Mouse (Mus musculus): ENCODE data around the gene Pdk1.
A peak's percentile ranks its signal among the peaks of the same experiment; 100 is the strongest.
"Not testable (repeated sequence)": the region's sequence is repeated elsewhere in the genome, so short reads cannot be mapped to it uniquely, and the experiment has no call there.

Pdk1 gene

DNA sequence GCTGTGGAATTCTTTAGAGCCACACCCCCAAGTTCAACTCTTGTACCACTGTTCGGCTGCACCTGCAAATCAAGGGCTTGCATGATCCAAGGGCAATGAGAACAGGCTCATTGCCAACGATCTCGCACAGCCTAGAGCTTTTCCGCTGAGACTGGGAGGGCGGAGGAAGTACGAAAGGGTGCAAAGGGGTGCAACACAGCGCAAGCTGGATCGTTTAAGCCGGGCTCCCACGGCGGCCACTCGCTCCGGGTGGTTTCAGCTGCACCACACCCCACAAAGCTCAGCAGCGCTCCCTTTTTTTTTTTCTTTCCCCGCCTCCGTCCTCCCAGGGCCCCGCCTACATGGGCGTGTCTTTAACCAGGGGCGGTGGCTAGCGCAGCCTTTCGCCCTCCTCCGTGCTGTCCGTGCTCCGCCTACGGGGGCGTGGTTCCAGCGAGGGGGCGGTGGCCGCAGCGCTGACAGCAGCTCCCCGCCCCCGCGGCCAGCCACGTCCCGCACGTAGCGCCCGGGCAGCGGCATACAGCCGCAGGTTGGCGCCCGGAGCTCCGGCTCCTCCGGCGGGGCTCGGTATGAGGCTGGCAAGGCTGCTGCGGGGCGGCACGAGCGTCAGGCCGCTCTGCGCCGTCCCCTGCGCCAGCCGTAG is at the start of gene Pdk1:
TSS of gene Pdk1 (plus strand) at position 424 of the 643 bp plus-strand sequence.
- peak; percentile 97 for DNase-seq (ENCODE audit: low read depth, low spot score)

DNA sequence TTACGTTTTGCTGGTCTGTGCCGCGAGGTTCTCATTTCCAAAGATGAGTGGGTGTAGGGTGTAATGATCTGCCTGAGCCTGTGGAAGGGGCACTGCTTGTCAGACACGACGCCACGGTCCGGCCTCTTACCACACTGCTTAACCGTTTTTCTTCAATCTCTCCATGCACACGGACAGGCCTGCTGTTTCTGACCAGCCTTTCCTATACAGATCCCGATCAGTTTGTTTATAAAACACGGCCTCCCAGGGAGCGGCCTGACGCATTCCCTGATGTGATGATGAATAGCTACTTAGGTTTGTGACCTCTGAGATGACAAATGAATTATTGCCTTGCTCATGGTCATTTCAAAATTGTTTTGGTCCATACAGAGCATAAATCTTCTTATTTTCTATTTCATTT is 48.9 kb upstream of the Pdk1 start:
- DNase-seq (ENCODE audit: low read depth, low spot score) = no peak

DNA sequence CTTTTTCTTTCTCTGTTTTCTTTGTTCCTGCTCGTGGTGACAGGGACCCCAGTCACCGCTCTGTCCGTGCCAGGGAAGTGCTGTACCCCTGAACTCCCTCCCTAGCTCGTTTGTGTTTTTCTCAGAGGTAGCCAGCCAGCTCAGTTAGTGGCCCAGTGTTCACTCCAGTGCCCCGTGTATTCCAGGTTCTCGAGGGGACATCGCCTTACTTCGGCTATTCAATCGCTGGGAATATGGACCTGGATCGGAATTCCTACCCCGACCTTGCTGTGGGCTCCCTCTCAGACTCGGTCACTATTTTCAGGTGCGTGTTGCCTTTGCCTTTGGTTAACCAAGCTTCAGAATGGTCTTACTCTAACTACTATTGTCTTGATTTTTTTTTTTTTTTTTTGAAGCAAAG is 45.3 kb upstream of the Pdk1 start:
- no peak for DNase-seq (ENCODE audit: low read depth, low spot score)

DNA sequence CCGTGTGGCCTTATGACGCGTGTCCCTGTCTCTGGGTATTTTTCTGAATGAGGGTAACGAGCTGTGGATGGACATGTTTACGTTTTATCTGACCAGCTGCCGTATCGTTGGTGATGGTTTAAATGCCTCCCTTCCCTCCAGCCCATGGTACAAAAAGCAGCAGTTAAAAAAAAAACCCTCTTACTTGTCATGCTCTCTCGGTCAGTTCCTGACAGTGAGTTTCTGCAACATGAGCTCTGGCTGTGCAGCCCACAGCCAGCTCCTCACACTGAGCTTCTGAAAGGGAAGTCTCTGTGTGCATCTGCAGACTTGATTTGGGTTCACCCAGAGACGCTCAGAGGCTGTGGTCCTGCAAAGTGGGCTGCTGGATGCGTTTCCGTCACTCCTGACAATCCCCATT is 44.1 kb upstream of the Pdk1 start:
- no peak for DNase-seq (ENCODE audit: low read depth, low spot score)

DNA sequence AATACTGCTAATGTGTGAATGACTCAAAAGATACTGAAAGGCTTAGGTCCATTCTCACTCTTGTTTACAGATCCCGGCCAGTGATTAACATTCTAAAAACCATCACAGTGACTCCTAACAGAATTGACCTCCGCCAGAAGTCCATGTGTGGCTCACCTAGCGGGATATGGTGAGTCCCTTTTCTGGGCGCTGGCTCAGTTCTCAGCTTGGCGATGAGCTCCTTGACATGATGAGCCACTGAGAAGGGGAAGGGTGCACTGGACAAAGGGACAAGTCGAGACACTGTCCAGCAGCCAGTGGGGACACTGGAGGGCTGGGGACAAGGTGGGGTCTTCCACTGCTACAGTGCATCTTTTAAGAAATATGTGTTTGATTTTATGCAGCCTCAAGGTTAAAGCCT is 39.4 kb upstream of the Pdk1 start:
- no peak for DNase-seq (ENCODE audit: low read depth, low spot score)

DNA sequence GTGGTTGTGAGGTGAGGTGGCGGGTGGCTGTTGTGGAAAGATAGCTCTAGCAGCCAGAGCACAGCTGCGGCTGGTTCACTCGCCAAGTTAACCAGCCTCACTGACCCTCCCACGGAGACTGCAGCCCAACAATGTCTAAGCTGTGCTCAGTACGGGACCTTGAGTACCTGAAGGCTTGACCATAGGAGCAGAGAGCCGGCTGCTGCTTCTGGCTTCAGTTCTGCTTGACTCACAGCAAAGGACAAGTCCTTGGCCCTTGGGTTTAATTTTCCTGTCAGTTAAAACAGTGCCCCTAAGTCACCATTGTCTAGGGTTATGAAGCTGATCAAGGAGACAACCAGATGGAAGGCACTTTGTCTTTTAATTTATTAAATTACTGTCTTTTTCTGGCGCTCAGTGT is 38.7 kb upstream of the Pdk1 start:
- DNase-seq (ENCODE audit: low read depth, low spot score) = no peak

DNA sequence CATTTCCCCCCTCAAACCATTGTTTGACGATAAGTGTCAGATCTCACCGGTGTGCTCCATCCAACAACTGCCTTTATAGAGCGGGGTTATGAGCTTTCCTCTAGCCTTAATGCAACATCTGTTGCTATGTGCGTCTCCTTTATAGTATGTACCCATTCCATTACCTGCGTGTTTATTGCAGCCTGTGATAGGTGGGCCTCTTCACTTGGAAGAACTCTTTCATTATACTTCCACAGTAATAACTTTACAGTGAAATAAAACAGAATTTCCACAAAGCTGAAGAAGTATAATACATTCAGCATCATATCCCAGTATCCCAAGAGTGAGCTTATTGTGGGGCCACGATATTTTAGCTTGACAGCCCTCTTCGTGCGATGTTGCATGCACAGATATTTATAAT is 37.5 kb upstream of the Pdk1 start:
- no peak for DNase-seq (ENCODE audit: low read depth, low spot score)

DNA sequence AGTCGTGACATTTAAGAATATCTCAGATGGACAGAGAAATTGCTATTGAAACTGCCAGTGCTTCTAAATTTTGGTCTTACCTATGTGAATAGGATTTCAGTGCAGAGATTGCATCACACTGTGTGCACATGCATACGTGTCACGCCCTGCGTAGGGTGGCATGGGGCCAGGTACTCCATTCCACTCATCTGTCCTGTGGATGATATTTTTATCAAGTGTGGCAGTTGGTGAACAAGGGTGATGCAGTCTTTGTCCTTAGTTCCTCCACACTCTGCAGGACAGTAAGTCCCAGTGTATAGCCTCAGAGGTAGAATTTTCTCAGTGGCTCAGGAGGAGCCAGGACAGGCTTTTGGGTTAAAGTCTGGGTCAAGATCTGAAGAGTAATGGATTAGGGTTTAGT is 36.8 kb upstream of the Pdk1 start:
- no peak for DNase-seq (ENCODE audit: low read depth, low spot score)

DNA sequence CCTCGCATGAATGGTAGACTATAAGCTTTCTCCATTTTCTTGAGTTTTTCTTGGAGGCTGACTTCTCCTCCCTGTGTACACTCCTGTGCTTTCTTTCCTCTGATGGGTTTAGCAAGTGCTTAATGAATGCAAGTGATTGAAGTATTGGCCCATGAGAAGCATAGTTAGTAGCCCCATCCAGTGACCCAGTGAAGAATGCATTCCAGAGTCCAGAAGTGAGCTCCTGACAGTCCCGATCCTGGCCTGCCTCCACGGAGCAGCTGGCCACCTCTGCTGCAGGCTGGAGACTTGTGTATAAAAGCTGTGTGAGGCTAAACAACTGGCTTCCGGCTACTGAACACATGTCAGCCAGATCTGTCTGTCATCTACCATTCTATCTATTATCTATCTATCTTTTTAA is 35.8 kb upstream of the Pdk1 start:
- no peak for DNase-seq (ENCODE audit: low read depth, low spot score)

DNA sequence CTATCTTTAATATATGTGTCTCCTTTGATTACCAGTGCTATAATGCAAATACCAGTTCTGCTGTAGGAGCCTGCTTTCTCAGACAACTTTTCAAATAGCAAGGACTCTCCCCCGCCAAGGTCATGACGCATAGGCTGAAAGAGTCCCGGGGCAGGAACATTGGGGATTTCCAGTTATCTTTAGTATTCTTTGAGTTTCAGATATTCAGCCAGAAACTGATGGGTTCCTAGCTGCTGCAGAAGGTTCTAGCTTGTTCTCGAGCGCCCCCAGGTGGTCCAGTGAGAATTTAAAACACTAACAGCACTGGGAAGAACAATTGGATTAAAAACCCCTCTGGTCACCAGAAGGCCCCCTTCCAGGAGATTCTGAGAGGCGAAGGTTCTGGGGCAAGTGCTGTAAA is 35.2 kb upstream of the Pdk1 start:
- DNase-seq (ENCODE audit: low read depth, low spot score) = peak; percentile 71

DNA sequence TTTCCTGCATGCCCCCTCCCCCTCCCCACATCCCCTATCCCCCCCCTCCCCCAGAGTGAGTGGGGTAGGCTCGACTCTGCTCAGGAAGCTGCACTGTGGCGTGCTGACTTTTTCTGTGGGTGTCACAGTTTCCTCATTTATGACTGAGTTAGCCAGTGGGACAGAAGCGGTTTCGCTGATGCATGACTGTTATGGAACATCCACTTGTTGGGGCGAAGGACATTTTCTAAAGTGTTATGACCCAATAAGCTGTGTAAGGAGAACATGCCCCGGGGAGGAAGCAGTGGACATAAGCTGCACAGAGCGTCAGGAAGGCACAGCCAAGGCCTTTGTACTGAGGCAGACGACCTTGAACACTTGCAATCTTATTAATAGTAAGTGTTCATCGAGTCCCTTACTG is 29.7 kb upstream of the Pdk1 start:
- DNase-seq (ENCODE audit: low read depth, low spot score) = no peak

DNA sequence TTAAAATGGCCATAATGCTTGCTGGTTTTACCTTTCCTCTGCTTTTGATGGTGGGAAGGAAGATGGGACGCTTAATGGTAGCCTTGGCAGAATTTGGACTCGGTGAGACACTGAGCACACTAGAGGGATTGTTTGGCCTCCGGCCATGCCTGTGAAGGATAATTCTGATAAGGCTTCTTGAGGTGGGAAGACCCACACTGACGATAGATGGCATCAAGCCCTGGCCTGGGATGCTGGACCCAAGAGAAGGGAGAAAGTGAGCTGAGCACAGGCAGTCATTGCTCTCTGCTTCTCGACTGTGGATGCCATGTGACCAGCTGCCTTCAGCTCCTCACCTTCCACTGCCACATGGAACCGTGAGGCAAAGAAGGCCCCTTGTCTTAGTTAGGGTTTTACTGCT is 28.1 kb upstream of the Pdk1 start:
- no peak for DNase-seq (ENCODE audit: low read depth, low spot score)

DNA sequence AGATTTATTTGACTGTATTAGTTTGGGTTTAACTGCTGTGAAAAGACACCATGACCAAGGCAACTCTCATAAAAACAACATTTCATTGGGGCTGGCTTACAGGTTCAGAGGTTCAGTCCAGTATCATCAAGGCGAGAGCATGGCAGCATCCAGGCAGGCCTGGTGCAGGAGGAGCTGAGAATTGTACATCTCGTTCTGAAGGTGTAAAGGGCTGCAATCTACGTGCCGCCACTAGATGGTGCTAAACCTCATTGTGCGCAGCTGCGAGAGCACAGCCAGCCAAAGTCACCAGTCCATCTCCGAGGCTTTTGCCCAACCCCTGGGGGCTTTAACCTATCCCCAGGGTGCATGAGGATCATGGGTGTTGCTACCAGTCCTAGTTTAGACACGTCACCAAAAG is 20.9 kb upstream of the Pdk1 start:
- not testable (repeated sequence) for DNase-seq (ENCODE audit: low read depth, low spot score)

DNA sequence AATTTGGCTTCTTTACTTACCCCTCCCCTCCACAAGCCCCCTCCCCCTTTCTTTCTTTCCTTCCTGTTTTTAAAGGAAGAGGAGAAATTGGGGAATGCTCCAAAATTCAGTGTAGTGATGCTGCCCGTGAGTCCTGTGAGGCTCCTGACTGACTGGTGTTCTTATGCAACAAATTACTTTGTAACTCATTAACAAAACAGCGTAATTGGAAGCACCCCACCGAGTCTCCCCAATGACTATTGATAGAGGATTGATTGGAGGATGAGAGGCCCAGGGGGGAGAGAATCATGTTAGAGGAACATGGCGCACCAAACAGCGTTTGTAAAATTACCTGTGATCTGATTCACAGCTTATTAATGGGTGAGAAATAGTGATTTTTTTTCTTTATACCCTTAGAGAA is 17.9 kb upstream of the Pdk1 start:
- DNase-seq (ENCODE audit: low read depth, low spot score) = no peak

DNA sequence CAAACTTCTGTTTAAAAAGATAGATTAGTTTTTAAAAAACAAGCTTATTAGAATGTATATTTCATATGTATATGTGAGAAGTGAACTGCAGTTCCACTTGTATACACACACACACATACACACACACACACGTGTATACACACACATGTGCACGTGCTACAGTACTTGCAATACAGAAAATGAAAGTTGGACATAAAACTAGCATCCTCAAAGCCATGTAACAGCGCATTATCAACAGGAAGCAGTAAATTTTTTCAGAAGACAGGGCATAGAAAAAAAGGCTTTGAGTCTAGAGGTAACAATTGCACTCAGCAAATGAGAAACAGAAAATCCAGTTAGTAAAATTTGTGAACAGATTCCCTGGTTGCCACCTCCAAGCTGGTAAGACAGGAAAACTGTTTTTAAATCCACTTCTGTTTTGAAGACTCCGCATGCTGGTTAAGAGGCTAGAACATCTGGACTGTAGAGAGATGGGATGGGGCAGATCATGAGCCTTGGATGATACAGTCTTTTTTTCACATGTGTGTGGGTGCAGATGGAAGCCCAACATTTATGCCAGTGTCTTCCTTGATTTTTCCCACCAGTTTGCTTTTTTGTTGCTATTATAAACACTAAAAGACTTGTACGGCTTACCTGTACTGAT is 9.4 kb upstream of the Pdk1 start:
- no peak for DNase-seq (ENCODE audit: low read depth, low spot score)

DNA sequence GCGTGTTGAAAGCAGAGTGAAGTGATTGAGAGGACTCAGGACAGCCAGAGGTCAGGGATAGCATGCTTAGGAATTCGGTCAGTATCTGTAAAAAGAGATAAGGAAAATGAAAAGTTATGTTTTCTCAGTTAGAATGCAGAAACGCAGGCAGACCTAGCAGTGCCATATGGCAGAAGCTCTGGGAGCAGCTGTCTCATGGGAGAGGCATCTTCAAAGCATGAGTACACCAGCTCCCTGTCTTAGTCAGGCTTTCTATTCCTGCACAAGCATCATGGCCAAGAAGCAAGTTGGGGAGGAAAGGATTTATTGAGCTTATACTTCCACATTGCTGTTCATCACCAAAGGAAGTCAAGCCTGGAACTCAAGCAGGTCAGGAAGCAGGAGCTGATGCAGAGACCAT is 8.0 kb upstream of the Pdk1 start:
- no peak for DNase-seq (ENCODE audit: low read depth, low spot score)

DNA sequence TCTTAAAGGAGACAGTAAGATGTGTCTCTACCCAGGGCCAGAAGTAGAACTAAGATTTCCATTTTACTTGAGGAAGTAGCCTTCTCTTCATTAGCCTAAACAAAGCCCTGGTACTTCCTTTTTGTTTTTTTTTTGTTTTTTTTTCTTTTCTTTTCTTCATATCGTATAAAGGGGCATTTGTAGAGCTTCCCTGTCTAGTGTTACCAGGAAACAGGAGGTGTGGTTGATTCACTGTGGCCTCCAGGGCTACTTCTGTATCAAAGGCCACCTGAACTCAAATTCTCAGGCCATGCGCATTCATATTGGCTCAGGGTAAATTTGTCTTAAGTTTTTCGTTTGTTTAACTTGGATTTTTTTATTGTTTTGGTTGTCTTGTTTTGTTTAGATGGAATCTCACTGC is 7.1 kb upstream of the Pdk1 start:
- DNase-seq (ENCODE audit: low read depth, low spot score) = no peak

DNA sequence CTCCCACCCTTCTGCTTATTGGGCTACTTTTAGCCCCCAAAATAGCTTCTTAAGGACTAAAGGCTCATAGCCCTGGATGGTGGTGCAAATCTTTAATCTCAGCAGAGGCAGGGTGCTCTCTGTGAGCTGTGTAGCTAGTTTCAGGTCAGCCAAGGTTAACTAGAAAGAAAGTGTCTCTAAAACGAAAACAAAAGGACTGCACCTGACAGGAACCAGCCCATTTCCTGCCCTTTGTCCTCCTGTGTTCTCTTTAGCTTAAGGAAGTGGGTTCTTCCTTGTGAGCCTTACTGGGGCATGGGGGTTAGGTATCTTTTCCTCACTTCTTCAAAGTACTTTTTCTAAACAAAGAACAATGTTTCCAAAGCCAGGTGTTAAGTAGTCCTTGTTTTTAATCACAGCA is 6.5 kb upstream of the Pdk1 start:
- no peak for DNase-seq (ENCODE audit: low read depth, low spot score)

DNA sequence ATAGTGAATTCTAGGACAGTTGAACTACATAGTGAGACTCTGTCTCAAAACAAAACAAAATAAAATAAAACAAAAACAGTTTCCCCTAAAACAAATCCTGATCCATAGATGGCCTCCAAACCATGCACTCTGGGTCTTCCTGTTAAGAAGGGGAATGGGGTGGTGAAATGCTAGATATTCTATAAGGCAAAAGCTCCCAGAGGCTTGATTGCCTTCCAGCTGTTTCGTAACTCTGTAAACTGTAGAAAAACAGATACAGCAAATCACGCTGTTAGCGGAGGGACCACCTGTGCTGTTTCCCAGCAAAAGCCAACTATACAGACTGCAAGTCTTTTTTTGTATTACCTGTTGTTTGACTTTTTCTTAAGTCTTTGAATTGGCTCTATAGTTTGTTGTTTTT is 6.0 kb upstream of the Pdk1 start:
- DNase-seq (ENCODE audit: low read depth, low spot score) = no peak

DNA sequence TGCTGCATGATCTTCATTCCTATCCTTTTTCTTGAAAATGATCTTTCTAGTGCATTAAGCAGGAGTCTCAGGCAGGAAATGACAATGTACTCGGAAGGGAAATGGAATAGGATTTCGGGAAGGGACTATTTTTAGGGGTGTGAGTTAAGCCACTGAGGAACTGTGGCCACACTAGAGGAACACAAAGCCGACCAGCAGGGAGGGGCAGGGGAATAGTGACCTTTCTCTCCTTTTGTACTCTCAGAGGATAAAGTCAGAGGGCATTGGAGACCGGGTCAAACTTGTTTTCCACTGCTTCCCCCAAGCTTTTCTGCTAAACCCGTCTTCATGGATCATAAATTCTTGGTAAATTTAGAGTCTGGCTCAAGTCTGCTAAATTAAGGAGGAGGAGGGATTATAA is 5.5 kb upstream of the Pdk1 start:
- no peak for DNase-seq (ENCODE audit: low read depth, low spot score)

DNA sequence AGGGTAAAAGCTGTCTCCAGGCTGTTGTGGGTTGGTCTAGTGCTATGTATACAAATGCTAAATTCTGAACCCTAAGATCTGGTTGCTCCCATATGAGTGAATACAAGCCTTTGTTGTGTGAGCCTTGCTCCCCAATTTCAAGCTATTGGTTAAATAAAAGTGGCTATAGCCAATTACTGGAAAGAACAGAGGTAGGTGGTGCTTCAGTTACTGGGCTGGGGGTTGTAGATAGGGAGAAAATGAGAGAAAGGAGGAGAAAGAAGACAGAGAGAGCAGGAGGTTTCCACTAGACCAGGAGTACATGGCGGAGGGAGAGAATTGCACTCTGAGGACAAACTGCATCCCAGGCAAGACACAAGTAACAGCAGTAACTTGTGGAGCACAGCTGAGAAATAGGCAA is 4.8 kb upstream of the Pdk1 start:
- no peak for DNase-seq (ENCODE audit: low read depth, low spot score)

DNA sequence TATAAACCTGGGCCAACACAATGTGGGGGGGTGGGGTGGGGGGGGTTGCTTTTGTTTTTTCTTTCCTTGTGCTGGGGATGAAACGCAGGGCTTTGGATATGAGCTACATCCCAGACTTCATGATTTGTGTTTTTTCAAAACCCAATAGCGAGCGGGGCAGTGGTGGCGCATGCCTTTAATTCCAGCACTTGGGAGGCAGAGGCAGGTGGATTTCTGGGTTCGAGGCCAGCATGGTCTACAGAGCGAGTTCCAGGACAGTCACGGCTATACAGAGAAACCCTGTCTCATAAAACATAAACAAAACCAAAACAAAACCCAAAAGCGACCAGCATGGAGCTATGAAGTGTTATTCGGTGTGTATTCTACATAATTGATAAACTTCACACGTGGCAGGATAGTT is 883 bp upstream of the Pdk1 start:
- DNase-seq (ENCODE audit: low read depth, low spot score) = no peak

DNA sequence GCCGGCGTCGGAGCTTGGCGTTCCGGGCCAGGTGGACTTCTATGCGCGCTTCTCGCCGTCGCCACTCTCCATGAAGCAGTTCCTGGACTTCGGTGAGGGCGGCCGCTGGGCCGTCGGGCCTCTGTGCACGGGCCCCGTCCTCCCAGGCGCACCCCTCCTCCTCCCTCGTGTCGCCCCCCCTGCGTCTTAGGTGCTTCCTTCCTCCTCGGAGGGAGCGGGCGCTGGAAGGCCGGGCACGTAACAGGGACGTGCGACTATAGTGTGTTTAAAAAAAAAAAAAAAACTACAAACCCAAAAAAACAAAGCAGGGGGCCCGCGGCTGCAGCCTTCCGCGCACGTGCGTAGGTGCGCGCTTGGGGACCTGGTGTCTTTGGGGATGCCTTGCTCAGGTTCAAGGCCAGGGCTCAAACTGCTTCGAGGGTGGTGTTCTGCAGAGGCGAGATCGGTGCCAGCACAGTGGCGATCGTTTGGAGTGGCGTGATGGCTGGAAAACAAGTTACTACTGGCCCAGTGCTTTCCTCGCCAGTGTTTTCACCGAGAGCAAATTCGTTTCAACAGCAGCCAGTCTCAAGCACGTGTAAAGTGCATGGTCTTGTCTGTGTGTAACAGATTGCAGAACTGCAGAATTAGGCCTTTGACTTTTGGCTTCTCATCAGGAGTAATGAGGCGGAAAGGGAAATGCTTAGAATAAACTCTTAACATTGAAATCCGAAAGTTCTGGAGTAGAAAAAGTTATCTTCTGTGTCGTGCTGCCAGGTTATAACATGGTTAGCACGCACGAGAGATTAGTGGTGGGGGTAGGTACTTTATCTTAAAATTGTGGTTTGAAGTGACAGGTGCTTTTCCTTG is 674 bp downstream of the Pdk1 start:
- no peak for DNase-seq (ENCODE audit: low read depth, low spot score)

All from mesoderm, embryonic 11.5 days (tissue).